Mouse (Mus musculus): ENCODE measurements around the gene Rhoq. TPM values are rescaled to one million over a fixed set of nuclear protein-coding genes. Genes with fewer than 3 reads are reported as not detected.

Gene Rhoq
- total RNA-seq, 2 experiments from 2014 or later = 2.5 to 7.2 TPM

DNA sequence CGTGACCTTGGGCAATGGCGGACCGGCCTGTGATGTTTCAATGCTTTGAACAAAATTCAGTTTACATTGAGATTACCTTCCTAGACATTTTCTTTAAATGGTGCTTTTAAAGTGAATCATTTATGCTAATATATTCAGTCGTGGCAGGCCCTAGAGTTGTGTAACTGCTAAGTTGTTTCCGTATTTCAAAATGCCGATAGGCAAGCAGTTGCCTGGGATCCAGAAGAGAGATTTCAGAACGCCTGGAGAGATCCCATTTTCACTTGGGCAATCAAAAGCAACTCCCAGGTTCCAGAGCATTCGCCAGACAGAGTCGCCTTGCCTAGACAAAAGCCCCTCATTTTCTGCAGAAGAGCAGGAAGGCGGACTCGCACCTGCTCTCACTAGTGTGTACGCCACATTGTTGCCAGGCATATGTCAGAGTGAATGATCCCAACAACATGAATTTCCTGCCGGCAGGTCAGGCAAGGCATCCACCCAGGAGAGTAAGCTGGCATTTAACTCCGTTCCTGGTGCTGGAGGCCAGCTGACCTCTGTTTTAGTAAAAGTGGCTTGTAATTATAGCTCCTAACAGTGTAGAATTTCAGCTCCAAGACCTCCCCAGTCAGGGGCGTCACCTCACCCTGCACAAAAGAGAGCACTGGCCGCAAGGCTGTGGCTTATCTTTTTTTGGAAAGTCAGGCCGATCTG lies 23.7 kb downstream of the Rhoq start:
- no peak for ATAC-seq (replicated peaks; ENCODE audit: low FRiP score, poor library complexity, severe bottlenecking)

DNA sequence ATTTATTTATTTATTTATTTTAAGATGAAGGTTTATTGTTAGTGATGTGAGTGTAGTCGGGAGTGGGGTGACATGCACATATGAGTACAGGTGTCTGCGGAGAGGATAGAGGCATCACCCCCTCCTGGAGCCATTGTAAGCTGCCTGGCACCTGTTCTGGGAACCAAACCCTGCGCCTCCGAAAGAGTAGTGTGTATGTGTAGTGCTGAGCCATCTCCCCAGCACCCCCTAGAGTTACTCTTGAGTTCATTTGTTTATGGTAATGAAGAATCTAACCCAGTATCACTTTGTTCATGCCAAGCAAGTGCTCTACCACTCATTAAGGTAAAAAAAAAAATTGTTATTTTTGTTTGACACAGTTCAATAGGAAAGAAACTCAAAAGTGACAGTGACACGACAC lies 25.3 kb downstream of the Rhoq start:
- no peak for ATAC-seq (replicated peaks; ENCODE audit: low FRiP score, poor library complexity, severe bottlenecking)

DNA sequence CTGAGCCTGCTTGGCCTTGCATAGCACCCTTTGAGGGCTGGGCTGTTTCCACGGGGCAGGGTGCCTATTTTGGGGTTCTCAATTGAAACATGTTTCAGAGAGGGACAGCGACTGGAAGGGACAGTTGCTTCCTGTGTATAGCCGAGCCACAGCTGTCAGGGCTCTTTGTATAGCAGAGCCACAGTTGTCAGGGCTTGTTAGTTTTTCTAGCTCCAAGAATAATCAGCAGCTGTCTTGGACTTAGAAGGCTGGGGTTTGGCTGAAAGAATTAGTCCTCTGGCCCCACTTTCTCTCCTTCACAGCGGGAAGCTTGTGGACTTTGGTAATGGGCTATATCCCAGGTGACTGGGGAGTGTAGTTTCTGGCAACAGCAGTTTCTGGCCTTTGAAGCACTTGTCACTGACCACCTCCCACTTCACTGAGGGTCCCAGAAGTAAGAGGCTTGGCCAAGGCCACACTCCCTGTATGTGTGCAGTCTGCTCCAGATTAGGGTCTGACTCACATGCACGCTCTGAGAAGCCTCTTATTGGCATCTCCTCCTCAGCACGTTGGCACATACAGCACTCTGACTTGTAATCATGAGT lies 25.8 kb downstream of the Rhoq start:
- no peak for ATAC-seq (replicated peaks; ENCODE audit: low FRiP score, poor library complexity, severe bottlenecking)

DNA sequence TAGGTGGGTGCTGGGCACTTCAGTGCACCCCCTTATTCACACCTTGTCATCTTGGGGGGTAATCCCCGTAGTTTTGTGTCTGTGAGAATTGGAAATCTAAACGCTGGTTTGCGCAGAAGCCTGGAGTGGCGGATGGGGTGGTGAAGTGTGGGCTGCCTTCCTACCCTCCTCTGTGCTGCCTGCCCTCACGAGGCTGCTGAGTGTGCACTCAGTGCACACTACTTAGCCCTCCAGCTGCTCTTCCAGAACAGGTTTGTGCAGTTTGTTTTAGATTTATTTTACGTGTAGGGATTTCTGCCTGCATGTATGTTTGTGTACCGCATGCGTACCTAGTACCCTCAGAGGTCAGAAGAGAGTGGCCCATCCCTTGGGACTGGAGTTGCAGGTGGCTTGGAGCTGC lies 28.4 kb downstream of the Rhoq start:
- ATAC-seq (replicated peaks; ENCODE audit: low FRiP score, poor library complexity, severe bottlenecking) = no peak

DNA sequence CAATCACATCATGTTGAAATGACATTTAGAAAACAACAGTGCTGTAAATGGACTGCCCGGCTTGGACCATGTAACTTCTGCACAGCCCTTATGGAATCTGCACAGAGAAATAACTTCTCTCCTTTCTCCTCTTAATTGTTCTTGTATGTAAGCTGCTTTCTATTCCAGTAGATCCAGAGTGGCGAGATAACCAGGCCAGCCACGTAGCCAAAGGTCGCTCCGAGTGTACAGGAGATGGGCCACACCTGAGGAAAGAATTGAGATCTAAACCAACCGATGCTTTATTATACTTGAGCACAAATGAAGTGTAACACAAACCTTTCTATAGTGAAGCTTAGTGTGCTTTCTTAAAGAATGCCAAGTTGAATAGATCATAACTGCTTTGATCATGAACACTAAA lies 34.4 kb downstream of the Rhoq start:
- no peak for ATAC-seq (replicated peaks; ENCODE audit: low FRiP score, poor library complexity, severe bottlenecking)

DNA sequence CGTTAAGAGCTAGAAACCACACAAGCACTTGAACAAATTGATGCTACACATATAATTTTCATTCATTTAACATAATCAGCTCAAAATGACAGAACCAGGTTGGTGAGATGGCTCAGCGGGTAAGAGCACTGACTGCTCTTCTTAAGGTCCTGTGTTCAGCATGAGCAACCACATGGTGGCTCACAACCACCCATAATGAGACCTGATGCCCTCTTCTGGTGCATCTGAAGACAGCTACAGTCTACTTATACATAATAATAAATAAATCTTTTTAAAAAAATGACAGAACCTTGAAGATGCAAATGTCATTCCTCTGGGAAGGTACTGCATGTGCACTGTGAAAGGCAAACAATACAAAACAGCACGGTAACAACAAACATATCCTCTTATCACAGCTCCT lies 46.1 kb downstream of the Rhoq start:
- no peak for ATAC-seq (replicated peaks; ENCODE audit: low FRiP score, poor library complexity, severe bottlenecking)

DNA sequence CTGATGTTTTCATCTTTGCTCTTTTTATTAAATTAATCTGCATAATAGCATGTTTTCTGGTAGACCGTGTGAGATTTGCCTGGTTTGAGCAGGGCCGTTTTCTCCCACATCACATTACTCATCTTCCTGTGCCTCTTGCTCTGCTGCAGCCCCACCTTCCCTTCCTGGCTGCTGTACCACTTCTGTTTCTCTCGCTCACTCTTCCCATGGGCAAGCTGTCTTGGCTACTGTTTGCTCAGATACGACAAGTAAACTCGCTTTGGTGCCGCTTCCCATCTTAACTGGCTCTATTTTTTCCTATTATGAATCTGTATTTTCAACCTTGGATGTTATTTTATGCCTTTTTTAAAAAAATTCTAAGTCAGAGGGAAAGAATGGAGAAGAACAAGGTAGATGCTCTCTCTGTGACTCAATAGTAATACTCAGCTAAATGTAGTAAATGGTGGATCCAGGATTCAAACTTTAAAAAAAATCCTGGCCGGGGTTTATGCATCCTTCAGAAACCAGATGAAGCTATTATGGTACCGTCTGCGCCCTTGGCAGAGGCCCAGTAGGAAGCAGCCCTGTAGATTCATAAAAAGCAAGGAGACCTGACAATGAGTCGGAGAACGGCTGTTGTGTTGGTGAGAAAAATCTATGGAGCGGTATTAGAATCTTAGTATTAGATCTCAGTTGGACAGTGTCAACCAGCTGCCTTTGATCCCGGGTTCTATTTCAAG lies 48.6 kb downstream of the Rhoq start:
- no peak for ATAC-seq (replicated peaks; ENCODE audit: low FRiP score, poor library complexity, severe bottlenecking)

DNA sequence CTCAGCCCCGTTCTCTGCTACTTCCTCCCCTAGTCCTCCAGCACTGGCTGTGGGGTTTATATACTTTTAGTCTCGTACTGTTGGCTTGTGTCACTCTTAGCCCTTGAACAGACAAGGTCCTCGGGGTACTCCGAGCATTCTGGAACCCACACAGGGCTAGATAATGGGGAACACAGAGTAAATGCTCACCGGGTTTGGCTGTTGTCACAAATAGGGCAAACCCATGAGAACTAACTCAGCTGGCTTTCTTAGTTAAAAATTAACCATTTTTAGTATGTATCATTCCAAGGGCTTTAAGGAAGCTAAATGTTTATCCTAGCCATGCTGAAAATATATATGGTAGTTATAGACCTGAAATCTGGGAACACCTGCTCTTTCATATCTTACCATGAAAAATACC lies 56.8 kb downstream of the Rhoq start:
- no peak for ATAC-seq (replicated peaks; ENCODE audit: low FRiP score, poor library complexity, severe bottlenecking)

DNA sequence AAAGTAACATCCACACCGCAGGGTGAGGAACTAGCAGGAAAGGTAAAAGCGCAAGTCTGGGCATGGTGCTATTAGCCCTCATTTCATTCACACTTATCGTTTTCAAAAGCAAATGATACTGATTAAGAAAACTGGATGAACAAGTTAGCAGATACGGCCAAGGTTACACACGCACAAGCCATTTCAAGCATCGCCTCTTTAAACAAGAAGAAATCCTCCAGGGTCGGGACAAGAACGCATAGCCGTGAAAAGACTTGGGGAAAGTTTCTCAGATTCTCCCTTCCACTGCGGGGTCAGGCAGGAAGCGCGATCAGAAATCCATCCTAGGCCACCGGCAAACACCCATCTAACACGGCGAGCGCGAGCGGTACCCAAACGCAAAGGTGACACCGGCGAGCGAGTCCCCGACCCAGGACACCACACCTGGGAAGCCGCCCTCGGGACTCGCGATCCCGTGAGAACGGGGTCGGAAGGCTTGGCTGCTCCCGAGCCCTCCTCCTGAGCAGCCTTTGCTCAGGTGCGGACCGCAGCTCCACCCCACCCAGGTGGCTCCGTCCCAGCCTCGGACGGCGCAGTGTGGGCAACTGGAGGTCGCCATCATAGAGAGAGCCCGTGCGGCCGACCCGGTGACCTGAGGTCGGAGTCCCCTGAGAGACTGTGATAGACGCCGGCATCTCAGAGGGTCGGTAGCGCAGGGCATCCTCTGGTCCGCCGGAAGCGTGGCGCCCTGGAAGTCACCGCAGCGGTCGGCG lies 61.8 kb downstream of the Rhoq start:
- ATAC-seq (replicated peaks; ENCODE audit: low FRiP score, poor library complexity, severe bottlenecking) = peak; percentile 54

DNA sequence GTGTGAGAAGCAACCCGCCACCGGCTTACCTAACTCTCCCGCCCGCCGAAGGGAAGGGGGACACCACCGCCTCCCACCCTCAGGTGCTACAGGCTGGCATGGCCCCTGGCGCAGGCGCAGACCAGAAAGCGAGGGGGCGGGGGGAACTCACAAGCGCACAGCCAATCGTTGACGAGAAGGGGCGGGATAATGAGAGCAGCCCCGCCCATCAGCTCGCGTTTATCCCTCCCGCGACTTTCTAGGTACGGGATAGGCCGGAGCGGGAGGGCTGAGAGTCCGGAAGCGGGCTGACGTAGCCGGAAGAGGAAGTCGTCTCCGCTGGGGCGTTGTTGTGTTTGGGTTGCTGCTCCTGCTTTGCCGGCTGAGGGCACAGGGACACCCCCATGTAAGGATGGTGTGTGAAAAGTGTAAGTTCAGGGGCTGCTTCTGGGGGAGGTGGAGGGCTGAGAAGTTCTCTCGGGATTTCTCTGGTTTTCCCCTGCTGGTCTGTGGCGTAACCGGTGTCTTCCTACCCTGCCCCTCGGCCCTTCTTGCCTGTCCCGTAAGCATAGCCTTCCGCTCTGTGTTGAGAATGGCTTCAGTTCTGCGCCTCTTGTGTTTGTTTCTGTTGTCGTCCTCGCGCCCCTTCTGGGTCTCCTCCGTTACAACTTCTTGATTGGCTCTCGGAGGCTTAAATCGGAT lies 62.5 kb downstream of the Rhoq start, which contains the start of the genes Pigf and Cript:
Pigf (minus strand) TSS at position 138 of the 681 bp plus-strand sequence.
Cript (plus strand) TSS at position 282 of the 681 bp plus-strand sequence.
- peak; percentile 99 for ATAC-seq (replicated peaks; ENCODE audit: low FRiP score, poor library complexity, severe bottlenecking)

DNA sequence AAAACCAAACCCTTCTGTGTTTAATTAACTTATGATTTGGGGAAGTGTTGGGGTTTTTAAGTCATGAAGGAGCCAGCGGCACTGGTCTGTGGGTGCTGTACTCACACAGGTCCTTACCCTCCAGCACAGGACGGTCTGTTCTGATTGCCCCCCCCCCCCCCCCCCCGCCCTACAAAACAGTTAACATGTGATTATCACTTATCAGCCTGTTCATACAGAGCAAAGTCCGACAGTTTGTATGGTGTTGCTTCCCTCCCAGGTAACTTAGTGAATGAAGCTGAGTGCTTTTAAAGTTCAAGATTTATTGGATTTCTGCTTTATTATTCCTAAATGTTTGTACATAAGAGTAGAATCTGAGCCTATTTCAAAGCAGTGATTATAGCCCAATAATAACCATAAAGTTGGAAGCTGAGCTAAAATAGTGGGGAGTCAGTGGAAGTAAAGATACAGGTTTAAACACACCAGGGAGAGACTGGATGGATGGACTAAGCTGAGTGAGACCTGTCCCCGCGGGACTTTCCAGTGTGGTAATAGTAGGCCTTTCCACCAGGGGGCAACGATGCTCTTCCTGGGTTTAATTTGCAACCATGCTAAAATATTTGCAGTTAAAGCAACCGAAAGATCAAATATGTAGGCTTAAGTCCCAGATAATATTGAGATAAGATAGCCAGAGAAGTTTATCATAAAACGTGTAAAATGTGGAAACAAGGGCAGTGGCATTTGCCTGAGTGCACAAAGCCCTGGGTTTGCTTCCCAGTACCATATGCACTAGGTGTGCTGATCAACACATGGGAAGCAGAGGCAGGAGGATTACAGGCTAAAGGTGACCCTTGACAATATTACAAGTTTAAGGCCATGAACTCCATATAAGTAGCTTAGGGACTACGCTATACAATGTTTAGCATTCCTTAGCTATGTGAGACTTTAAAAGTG lies 73.5 kb downstream of the Rhoq start:
- ATAC-seq (replicated peaks; ENCODE audit: low FRiP score, poor library complexity, severe bottlenecking) = peak; percentile 77; the same call in 1 of the 2 replicates

DNA sequence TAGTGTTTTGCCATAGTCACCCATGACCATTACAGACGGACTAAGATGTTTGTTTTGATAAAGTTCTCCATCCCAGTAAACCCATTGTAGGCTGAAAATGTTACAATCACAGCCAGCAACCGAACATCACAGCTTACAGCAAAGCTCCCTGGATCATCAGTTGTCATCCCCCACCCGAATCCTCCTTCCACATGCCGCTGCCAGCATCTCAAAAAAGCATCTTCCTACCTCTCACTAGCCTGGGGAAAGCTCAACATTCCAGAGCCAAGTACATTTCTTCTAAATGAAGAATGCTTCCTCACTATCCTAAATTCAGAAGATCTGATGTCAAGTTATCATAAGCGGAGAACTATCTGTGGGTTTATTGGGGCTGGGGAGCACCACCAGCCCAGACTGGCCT lies 75.6 kb downstream of the Rhoq start:
- ATAC-seq (replicated peaks; ENCODE audit: low FRiP score, poor library complexity, severe bottlenecking) = no peak

DNA sequence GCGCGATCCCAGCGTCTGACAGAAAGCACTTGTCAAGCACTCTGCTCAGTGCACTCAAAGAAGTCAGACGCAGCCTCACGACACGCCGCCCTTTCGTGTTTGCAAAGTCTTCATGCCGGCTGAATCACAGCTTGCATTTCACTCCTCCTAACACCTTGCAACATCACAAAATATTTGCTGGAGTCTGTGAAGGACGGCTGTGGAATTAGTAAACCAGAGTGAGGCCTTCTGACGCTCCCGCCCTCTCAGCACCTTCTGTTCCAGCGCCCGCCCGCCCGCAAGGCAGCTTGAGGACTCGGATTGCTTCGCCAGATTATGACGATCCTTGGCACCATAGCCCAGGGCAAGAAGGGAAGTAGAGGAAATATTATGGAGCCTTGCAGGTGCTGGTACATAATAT lies 78.9 kb downstream of the Rhoq start:
- no peak for ATAC-seq (replicated peaks; ENCODE audit: low FRiP score, poor library complexity, severe bottlenecking)

DNA sequence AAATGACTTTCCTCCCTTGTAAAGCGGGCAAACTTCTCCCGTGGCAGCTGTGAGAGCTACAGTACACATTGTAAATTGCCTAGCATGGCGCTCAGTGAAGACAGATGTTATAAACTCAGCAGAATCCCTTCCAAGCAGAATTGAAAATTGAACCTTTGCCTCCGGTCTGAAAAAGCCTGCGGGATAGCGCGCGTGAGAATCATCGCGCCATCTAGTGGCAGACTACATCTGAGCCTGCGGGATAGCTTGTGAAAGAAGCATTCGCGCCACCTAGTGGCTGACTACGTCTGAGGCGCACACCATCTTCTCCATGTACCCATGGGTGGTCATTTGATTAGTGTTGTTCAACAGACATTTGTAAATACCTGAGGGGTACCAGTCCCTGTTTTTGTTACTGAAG lies 81.5 kb downstream of the Rhoq start:
- peak; percentile 92 for ATAC-seq (replicated peaks; ENCODE audit: low FRiP score, poor library complexity, severe bottlenecking)

DNA sequence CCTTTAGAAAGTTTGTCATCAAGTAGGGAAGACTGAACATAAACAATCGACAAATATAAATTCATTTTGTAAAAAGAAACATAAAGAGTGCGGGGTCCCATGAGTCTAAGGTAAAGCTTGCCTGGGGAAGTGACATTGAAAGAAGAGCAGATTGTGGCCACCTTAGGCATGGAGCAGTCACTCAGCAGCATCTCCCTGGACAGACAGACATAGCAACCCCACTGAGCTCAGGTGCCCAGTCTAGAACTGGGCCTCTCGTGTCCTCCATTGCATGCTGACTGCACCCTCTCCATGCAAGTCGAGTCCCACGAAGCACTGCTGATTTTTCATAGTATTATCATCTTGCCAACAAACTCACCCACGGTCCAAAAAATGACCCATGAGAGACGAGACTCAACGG lies 81.9 kb downstream of the Rhoq start:
- 0 out of 2 replicates have a peak, but pooled peaks have one; percentile 18 for ATAC-seq (replicated peaks; ENCODE audit: low FRiP score, poor library complexity, severe bottlenecking)

All from erythroblast, adult 5-6 weeks (primary cell).